Mouse (Mus musculus) ovary, adult 10 weeks (tissue): ENCODE data around the gene Trpv4. TPM values are rescaled to one million over a fixed set of nuclear protein-coding genes. Genes with fewer than 3 reads are reported as not detected.

Source experiments
- polyA plus RNA-seq: library from polyadenylated mRNA; stranded (reverse); fragments of 350-450 nt; fragmentation: Illumina TruSeq; extraction: RNeasy Lipid Tissue Mini Kit (QIAGEN cat#74804); gene quantifications from one replicate; pipeline ENCODE4 v1.2.3, GENCODE M21; 2014

The Trpv4 gene
- not detected for polyA plus RNA-seq

DNA sequence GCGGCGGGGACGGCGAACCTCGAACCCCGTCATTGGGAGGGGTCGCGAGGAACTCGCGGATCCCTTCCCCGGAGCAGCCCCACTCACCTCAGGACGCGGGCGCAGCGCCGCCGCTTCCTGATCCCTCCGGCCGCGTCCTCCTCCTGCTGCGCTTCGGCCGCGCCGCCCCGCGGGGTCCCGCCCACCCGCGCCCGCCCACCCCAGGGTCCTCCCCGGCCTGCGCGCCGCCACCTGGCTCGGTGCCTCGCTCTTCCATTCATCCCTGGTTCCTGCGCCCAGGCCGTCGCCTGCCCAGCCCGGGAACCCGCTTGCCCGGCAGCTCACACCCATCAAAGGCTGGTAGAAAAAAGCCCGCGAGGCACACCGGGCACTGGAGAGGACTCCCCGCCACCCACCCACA lies at the start of gene Trpv4:
Trpv4 (minus strand) TSS at position 167 of the 400 bp plus-strand sequence.

DNA sequence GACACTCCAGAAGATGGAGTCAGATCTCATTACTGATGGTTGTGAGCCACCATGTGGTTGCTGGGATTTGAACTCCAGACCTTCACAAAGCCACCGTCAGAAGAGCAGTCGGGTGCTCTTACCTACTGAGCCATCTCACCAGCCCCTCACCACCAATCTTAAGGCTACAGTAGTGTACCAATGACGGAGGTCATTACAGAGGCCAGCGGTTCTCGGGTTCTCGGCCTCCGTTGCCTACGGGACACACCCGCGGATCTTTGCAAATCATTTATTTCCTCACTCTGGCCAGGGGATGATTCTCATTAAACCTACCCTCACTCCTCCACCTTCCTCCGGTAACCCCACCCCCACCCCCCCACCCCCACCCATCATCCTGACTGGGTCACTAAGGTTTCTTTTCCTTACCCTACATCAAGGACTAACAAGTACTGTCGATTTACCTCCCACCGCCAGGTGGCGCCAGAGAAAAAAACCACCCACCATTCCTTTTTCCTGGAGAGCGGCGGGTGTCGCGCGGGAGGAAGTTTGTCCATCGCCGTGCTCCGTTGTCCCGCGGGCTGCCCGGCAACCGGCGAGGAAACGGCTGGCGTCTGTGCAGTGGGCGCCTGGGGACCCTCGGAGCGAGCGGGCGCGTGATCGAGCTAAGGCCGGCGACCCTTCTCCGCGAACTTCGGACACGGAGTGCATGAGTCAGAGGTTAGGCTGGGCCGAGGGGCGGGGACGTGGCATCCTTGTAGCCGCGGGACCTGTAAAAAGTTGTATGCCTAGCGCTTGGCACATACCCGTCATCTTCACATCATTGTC lies 49.2 kb upstream of the Trpv4 start, which contains the start of gene Tchp:
Tchp (plus strand) TSS at position 496 of the 804 bp plus-strand sequence.

DNA sequence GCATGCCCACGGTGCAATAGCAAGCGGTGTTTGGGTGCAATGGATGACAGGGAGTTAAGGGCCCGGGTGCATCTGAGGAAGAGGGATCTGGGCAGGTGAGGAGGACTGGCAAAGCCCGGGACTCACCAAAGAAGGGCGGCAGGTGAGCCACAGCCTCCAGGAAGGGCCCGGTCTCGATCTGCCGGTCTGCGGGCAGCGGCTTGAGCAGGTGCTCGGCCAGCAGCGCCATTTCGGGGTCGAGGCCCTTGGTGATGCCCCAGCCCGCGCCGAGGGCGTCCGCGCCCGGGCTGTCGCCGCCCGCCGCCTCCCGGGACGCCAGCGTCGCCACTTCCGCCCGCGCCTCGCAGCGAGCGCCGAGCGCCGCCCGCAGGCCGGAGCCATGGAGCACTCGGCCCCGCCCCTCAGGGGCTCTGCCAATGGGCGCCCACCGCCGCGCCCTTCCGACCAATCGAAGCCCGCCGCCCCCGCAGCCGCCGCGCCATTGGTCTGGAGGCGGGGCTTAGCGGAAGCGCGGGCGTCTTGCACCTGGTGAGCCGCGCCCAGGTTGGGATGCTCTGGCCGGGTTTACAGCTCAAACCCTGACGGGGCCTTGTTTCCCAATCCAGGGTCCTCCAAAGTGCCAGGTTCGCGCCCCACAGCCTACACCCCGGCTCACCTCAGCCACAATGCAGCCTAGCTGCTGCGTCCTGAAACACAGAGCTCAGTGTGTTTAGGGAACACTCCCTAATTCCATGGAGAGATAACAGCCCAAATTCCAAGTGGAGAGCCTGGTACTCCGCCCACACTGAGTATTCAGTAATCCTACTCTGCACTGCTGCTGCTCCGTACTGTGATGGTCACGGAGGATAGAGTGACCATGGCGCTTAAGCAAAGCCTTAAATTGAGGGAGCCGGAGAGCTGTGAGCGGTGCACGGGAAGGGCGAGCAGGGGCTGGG lies 32.7 kb upstream of the Trpv4 start, which contains the start of gene Gltp:
Gltp (minus strand) TSS at position 352 of the 935 bp plus-strand sequence.

Other genes with a start within 250 kb of the Trpv4 start
- gene Mmab, start 214.4 kb downstream of the Trpv4 start, polyA plus RNA-seq = 5.0 TPM
- gene Mvk, start 214.2 kb downstream of the Trpv4 start, polyA plus RNA-seq = 0.17 TPM
- 3.7 TPM for gene Fam222a, start 90.4 kb downstream of the Trpv4 start, polyA plus RNA-seq
- gene Gltp, start 32.6 kb upstream of the Trpv4 start, polyA plus RNA-seq = 25.3 TPM
- 1.7 TPM for gene Tchp, start 49.3 kb upstream of the Trpv4 start, polyA plus RNA-seq
- 52.5 TPM for gene Ankrd13a, start 116.3 kb upstream of the Trpv4 start, polyA plus RNA-seq
- gene Git2, start 117.1 kb upstream of the Trpv4 start, polyA plus RNA-seq = 20.9 TPM
- gene 1500011B03Rik, start 165.0 kb upstream of the Trpv4 start, polyA plus RNA-seq = 60.0 TPM
- not detected for gene 4930519G04Rik, start 195.2 kb upstream of the Trpv4 start, polyA plus RNA-seq
- not detected for gene Gm9936, start 200.3 kb upstream of the Trpv4 start, polyA plus RNA-seq
- 56.7 TPM for gene Oasl2, start 238.5 kb upstream of the Trpv4 start, polyA plus RNA-seq